Mouse (Mus musculus) right cerebral cortex, postnatal 25 days (tissue): ENCODE measurements around the gene Sema4g.

Source experiments
- DNase-seq: peaks from one replicate; pipeline ENCODE4 v3.0.0; 2022

The Sema4g gene

GRCm38 (mm10) chr19:44988831-44989566, at the start of gene Sema4g:
TSS of gene Sema4g (plus strand) at chr19:44989101.
- DNase-seq: peak; percentile 40

GRCm38 (mm10) chr19:44959633-44960032, 29.3 kb upstream of the Sema4g start:
- DNase-seq: no peak

GRCm38 (mm10) chr19:44965978-44966377, 22.9 kb upstream of the Sema4g start:
- no peak for DNase-seq

- DNase-seq: no peak
Measured at GRCm38 (mm10) chr19:44968329-44968728, 20.6 kb upstream of the Sema4g start.

GRCm38 (mm10) chr19:44976636-44977035, 12.3 kb upstream of the Sema4g start:
- DNase-seq: no peak

- no peak for DNase-seq
Measured at GRCm38 (mm10) chr19:44977148-44977547, 11.8 kb upstream of the Sema4g start.

- no peak for DNase-seq
Measured at GRCm38 (mm10) chr19:44980787-44981186, 8.1 kb upstream of the Sema4g start.

GRCm38 (mm10) chr19:44982477-44983115, 6.3 kb upstream of the Sema4g start:
- DNase-seq: no peak

GRCm38 (mm10) chr19:44983366-44983765, 5.5 kb upstream of the Sema4g start:
- DNase-seq: no peak

GRCm38 (mm10) chr19:44984420-44984819, 4.5 kb upstream of the Sema4g start:
- DNase-seq: no peak

GRCm38 (mm10) chr19:44985159-44985988, 3.5 kb upstream of the Sema4g start:
- DNase-seq: no peak

- no peak for DNase-seq
Measured at GRCm38 (mm10) chr19:44987004-44987403, 1.9 kb upstream of the Sema4g start.

GRCm38 (mm10) chr19:44987851-44988250, 1.1 kb upstream of the Sema4g start:
- DNase-seq: peak; percentile 54

GRCm38 (mm10) chr19:44988321-44988720, 580 bp upstream of the Sema4g start:
- DNase-seq: no peak

GRCm38 (mm10) chr19:44989567-44990495, 930 bp downstream of the Sema4g start:
- DNase-seq: no peak

GRCm38 (mm10) chr19:44991031-44991430, 2.1 kb downstream of the Sema4g start:
- DNase-seq: no peak

- DNase-seq: no peak
Measured at GRCm38 (mm10) chr19:44992246-44992645, 3.3 kb downstream of the Sema4g start.

- no peak for DNase-seq
Measured at GRCm38 (mm10) chr19:44992712-44993111, 3.8 kb downstream of the Sema4g start.

GRCm38 (mm10) chr19:44997786-44998185, 8.9 kb downstream of the Sema4g start:
- no peak for DNase-seq

GRCm38 (mm10) chr19:44999647-45000046, 10.7 kb downstream of the Sema4g start:
- DNase-seq: no peak

- DNase-seq: no peak
Measured at GRCm38 (mm10) chr19:45002301-45002700, 13.4 kb downstream of the Sema4g start.

- no peak for DNase-seq
Measured at GRCm38 (mm10) chr19:45003740-45004516, 15.0 kb downstream of the Sema4g start.
